Mouse (Mus musculus) G1E (cell line): Measurements from ENCODE around the gene Gsto1.

Source experiments
- CTCF ChIP-seq: IDR thresholded peaks from 2 replicates; pipeline ENCODE4 v1.5.1; 2012; ENCODE audit warnings: low read depth, low read length, inconsistent platforms, mixed read lengths
- GATA1 ChIP-seq: IDR thresholded peaks from 2 replicates; pipeline ENCODE4 v1.6.1; 2012; ENCODE audit warnings: borderline replicate concordance, low read length, inconsistent platforms, mixed read lengths
- GATA2 ChIP-seq: IDR thresholded peaks from 2 replicates; pipeline ENCODE4 v1.6.1; 2012; ENCODE audit warnings: low read depth, low read length, inconsistent platforms, borderline replicate concordance
- POLR2AphosphoS5 ChIP-seq: IDR thresholded peaks from 2 replicates; pipeline ENCODE4 v1.6.1; 2012; ENCODE audit warnings: low read depth, low read length, inconsistent platforms; ENCODE audit not compliant: insufficient replicate concordance

- no peak for TF ChIP-seq CTCF
- TF ChIP-seq POLR2AphosphoS5, result no peak
- TF ChIP-seq GATA1, result no peak
- TF ChIP-seq GATA2, result no peak
Measured at GRCm38 (mm10) chr19:47893092-47893491, 38.3 kb downstream of the Gsto1 start.
